Mouse (Mus musculus) cerebellum, postnatal 36 days (tissue): ENCODE results near the gene Brsk2.

Source experiments
- DNase-seq, 2 experiments: peaks; one replicate each; pipeline ENCODE4 v3.0.0; 2021 to 2022; ENCODE audit warnings: mixed read lengths in 2 of 2

Gene Brsk2

DNA sequence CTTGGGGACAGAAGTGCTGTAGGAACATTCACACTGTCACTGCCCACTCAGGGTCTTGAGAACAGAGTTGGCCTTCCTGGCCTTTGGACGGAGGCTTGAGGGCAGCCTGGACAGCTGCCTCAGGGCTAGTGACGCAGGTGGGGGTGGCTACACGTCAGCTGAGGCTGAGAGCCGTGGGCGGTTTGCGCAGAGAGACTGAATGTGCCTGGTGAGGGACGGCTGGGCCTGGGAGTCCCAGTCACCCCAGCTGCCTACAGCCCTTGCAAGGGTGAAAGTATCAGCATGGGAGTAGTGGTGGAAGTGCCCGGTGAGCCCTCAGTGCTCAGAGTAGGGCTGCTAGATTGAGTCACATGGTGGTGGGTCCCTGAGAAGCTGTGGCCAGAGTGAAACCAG, 6.6 kb downstream of the Brsk2 start:
- DNase-seq = no peak

DNA sequence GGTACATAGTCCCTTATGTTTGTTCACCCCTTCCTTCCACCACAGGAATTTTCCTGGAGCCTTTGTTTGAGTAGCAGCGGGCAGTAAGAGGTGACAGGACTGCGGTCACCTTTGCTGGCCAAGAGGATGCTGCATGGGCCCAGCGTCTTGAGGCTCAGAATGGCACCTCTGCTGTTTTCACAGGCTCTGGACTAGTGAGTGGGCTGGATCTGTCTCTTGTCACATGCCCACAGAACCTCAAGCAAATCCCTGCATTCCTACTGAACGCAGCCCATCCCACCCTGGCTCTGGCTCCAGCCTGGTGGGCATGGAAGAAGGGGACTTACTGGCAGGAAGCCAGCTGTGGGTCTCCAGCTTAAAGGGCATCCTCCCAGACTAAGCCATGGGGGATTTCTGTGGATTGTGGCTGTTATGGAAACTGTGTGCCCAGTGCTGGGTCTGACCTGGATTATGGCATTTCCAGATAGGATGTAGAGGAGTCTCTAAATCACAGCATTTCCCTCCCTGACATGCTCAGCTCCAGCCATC, 8.0 kb downstream of the Brsk2 start:
- no peak for DNase-seq

GRCm38 (mm10) chr7:141958211-141958610, 8.7 kb downstream of the Brsk2 start:
- DNase-seq = no peak

- no peak for DNase-seq
Measured at GRCm38 (mm10) chr7:141959133-141959532, 9.6 kb downstream of the Brsk2 start.

GRCm38 (mm10) chr7:141960926-141961325, 11.4 kb downstream of the Brsk2 start:
- DNase-seq = peak; percentile 57 to 60

- peak; percentile 58 to 62 for DNase-seq
Measured at GRCm38 (mm10) chr7:141961491-141961890, 11.9 kb downstream of the Brsk2 start.

- DNase-seq = no peak
Measured at GRCm38 (mm10) chr7:141962521-141962920, 13.0 kb downstream of the Brsk2 start.

DNA sequence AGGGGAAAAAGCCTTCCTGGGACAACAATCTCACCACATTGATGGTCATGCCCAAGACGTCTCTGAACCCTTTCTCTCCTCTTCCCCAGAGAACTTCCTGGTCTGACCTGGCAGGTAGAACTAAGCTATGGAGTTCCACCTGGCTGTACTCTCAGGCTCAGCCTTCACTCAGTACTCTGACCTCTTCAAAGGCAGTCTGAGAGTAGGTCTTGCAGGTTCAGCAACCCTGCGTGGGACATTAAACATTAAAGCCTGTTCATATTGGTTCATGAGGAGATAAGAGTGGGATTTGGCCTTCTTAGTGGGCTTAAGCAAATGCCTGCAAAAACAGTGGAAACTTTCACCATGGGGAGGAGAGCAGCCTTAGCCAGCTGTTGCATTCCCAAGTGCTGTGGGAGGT, 16.7 kb downstream of the Brsk2 start:
- DNase-seq = no peak

DNA sequence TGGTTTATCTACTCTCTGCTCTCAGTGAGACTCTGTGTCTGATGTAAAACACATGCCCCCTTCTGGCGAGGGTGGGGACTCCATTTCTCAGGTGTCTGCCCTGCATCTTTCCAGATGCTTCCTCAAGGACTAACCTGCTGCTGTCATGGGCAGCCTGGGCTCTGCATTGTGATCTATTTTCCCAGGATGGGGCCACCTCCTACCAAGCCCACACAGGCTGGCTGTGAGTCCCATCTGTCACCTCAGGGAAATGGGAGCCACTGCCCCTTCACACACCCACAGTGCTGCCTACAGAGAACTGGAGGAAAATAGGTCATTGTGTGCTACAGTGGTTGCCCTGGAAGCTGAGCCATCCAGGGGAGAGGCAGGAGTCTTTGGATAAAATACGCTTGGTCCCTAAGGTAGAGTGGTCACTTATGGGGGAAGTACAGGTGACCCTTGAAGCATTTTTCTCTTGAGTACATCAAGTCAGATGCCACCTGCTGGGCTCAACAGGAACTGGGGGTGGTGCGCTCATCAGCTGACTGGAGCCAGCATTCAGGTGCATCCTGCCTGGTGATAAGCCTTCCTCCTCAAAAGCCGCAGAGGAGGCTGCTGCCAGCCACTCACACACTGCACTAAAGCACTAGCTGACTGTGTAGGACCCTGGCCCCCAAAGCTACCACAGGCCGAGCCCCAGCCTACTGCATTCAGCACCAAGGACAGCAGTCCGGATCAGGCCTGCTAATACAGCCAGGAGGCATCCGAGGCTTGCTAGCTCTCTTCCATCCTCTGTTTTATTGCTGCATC, 23.5 kb downstream of the Brsk2 start:
- DNase-seq = peak; percentile 56 to 61

DNA sequence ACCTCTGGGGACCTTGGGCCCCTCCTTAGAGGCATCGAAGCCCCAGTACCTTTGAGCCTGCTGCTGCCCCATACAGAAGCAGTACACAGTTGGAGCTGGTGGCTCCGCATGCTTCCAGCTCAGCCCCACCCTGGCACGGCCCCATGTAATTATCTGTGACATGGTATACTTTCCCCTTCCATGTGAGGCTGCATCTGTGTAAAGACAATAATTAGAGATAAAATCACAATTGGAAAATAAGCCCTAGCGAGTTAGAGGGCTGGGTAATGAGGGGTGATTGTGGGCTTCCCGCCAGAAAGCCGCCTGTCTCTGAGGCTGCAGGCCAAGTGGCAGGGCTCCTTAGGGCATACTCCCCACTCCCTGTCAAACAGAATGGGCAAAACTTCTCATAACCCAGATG, 28.5 kb downstream of the Brsk2 start:
- no peak for DNase-seq

- peak in 1 of 2 experiments; percentile 40 for DNase-seq
Measured at GRCm38 (mm10) chr7:141979247-141979646, 29.7 kb downstream of the Brsk2 start.

GRCm38 (mm10) chr7:141981237-141981636, 31.7 kb downstream of the Brsk2 start:
- no peak for DNase-seq

DNA sequence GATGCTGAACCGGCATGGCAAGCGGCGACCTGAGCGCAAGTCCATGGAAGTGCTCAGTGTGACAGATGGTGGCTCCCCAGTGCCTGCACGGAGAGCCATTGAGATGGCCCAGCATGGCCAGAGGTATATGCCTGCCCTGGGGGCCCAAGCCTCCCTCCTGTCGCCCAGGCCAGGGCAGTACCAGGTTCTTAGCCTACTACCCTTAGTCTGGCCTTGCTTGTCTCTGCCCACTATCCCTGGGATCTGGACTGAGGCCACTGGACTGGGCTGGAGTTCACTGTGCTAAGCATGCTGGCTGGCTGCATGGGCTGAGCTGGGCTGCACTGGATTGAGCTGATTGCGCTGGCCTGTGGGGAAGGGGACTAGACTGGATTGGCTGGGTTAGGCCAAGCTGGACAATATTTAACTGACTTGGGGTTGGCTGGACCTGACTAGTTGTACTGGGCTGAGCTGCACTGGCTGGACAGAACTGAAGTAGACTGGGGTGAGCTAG, 38.8 kb downstream of the Brsk2 start:
- peak; percentile 54 to 58 for DNase-seq

DNA sequence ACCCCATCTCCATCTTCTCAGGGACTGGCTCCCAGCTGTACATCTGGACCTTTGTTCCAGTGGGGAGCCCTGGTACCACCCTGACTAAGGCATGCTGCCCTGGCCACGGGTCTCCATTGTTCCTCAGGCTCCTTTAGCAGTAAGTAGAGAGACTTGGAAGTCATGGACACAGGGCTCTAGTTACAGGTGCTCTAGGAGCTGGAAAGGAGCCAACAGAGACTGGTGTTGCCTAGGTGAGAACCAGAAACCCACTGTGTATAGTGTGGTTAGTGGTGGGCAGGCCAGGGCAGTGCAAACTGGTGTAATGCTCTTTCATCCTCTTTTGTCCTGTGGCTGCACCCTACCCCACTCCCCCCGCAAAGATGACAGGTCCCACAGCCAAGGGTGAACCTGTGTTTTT, 41.6 kb downstream of the Brsk2 start:
- no peak for DNase-seq

- no peak for DNase-seq
Measured at GRCm38 (mm10) chr7:141994121-141994520, 44.6 kb downstream of the Brsk2 start.

DNA sequence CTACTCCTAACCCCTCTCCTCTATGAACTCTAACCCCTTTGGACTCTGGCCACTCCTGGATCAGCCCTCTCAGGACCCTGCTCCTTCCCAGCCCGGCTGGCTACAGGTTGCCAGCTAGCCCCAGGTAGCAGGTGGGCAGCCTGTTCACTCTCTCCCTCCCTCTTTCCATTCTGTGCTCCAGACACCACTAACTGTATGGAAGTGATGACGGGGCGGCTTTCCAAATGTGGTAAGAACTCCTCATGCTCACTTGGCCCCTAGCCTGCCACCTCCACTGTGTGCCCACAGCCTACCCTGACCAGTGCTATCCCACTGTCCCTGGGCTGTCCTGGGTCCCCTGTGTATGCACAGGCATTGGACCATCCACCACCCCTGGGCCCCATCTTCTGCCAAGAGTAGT, 51.1 kb downstream of the Brsk2 start:
- peak; percentile 71 to 73 for DNase-seq

DNA sequence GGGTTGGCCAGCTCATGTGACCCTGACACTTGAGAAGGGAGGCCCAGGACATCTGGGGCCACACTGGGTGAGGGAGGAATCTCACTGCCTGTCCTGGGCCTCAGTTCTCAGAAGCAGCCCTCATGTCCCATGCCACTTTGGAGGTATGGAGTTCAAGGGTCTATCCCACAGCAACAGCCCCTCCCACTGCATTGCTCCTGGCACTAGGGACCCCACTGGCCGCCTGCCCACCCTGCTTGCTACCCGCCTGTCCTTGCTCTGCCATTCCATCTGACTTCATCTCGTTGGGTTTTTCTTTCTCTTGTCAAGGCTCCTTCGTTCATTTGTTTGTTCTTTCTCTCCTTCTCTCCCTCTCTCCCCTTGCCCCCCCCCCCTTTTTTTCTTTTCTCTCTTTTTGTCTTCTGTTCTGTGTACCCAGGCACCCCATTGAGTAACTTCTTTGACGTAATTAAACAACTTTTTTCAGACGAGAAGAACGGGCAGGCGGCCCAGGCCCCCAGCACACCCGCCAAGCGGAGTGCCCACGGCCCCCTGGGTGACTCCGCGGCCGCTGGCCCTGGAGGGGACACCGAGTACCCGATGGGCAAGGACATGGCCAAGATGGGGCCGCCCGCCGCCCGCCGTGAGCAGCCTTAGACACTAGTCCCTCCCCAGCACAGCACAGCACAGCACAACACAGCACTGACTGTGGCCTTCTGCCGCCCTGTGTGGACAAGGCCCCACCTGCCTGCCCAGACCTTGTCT, 52.2 kb downstream of the Brsk2 start:
- no peak for DNase-seq

DNA sequence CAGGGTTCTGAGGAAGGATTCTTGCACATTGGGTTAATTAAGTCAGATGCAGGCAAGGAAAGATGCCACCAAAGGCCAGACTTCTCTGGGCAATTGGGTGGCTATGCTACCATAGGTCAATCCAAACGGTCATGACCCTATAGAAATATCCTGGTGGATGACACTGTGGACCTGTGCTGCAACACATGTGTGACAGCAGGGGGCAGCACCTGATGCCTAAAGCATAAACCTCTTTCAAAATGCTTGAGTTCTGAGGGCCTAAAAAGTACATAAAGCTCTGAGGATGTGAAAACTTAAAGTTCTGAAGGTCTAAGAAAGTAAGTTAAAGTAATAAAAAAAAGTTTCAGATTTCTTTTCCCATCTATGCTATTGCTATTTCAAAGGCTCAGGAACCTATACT, 67.0 kb downstream of the Brsk2 start:
- peak; percentile 45 to 46 for DNase-seq

GRCm38 (mm10) chr7:142019699-142020098, 70.1 kb downstream of the Brsk2 start:
- DNase-seq = no peak

- DNase-seq = no peak
Measured at GRCm38 (mm10) chr7:142020827-142021226, 71.3 kb downstream of the Brsk2 start.

- no peak for DNase-seq
Measured at GRCm38 (mm10) chr7:142025196-142025595, 75.6 kb downstream of the Brsk2 start.

GRCm38 (mm10) chr7:142025926-142026325, 76.4 kb downstream of the Brsk2 start:
- DNase-seq = no peak

- no peak for DNase-seq
Measured at GRCm38 (mm10) chr7:142030073-142030472, 80.5 kb downstream of the Brsk2 start.

GRCm38 (mm10) chr7:142034198-142034597, 84.6 kb downstream of the Brsk2 start:
- peak; percentile 52 to 63 for DNase-seq
